Mouse (Mus musculus): ENCODE measurements around the gene Fam19a5. TPM values are rescaled to one million over a fixed set of nuclear protein-coding genes. Genes with fewer than 3 reads are reported as not detected.

Gene Fam19a5
- polyA plus RNA-seq, 1 experiment, result 69.0 TPM

- TF ChIP-seq CTCF (IDR thresholded peaks at IDR 0.05; ENCODE audit: borderline replicate concordance, extremely low read depth, insufficient read depth, insufficient read length), result no peak
- TF ChIP-seq POLR2A (IDR thresholded peaks at IDR 0.05; ENCODE audit: borderline replicate concordance, extremely low read depth, insufficient read depth, insufficient read length, poor library complexity, severe bottlenecking), result no peak
These were observed 53.0 kb downstream of the Fam19a5 start for GRCm38 (mm10) chr15:87597149-87597548.

GRCm38 (mm10) chr15:87597766-87598165 lies 53.7 kb downstream of the Fam19a5 start:
- no peak for DNase-seq (ENCODE audit: low read depth)
- TF ChIP-seq POLR2A (IDR thresholded peaks at IDR 0.05; ENCODE audit: borderline replicate concordance, extremely low read depth, insufficient read depth, insufficient read length, poor library complexity, severe bottlenecking) (no peak), CTCF (IDR thresholded peaks at IDR 0.05; ENCODE audit: borderline replicate concordance, extremely low read depth, insufficient read depth, insufficient read length) (no peak)

More at GRCm38 (mm10) chr15:87597149-87597548, 53.0 kb downstream of the Fam19a5 start:
- peak; percentile 63 for DNase-seq (ENCODE audit: low read depth)

GRCm38 (mm10) chr15:87598636-87599035 lies 54.5 kb downstream of the Fam19a5 start:
- no peak for TF ChIP-seq CTCF (IDR thresholded peaks at IDR 0.05; ENCODE audit: borderline replicate concordance, extremely low read depth, insufficient read depth, insufficient read length)
- DNase-seq (ENCODE audit: low read depth), result no peak

GRCm38 (mm10) chr15:87603316-87603715 lies 59.2 kb downstream of the Fam19a5 start:
- no peak for TF ChIP-seq CTCF (IDR thresholded peaks at IDR 0.05; ENCODE audit: borderline replicate concordance, extremely low read depth, insufficient read depth, insufficient read length)
- TF ChIP-seq POLR2A (IDR thresholded peaks at IDR 0.05; ENCODE audit: borderline replicate concordance, extremely low read depth, insufficient read depth, insufficient read length, poor library complexity, severe bottlenecking), result no peak
- DNase-seq (ENCODE audit: low read depth), result no peak

GRCm38 (mm10) chr15:87605504-87606280 lies 61.6 kb downstream of the Fam19a5 start:
- TF ChIP-seq POLR2A (IDR thresholded peaks at IDR 0.05; ENCODE audit: borderline replicate concordance, extremely low read depth, insufficient read depth, insufficient read length, poor library complexity, severe bottlenecking) (no peak), CTCF (IDR thresholded peaks at IDR 0.05; ENCODE audit: borderline replicate concordance, extremely low read depth, insufficient read depth, insufficient read length) (no peak)
- DNase-seq (ENCODE audit: low read depth), result peak; percentile 49

- TF ChIP-seq POLR2A (IDR thresholded peaks at IDR 0.05; ENCODE audit: borderline replicate concordance, extremely low read depth, insufficient read depth, insufficient read length, poor library complexity, severe bottlenecking), result no peak
- no peak for TF ChIP-seq CTCF (IDR thresholded peaks at IDR 0.05; ENCODE audit: borderline replicate concordance, extremely low read depth, insufficient read depth, insufficient read length)
- DNase-seq (ENCODE audit: low read depth), result no peak
These were observed 62.6 kb downstream of the Fam19a5 start for GRCm38 (mm10) chr15:87606702-87607101.

GRCm38 (mm10) chr15:87609236-87609635 lies 65.1 kb downstream of the Fam19a5 start:
- DNase-seq (ENCODE audit: low read depth), result no peak

GRCm38 (mm10) chr15:87623966-87624609 lies 80.0 kb downstream of the Fam19a5 start:
- TF ChIP-seq POLR2A (IDR thresholded peaks at IDR 0.05; ENCODE audit: borderline replicate concordance, extremely low read depth, insufficient read depth, insufficient read length, poor library complexity, severe bottlenecking) (no peak), CTCF (IDR thresholded peaks at IDR 0.05; ENCODE audit: borderline replicate concordance, extremely low read depth, insufficient read depth, insufficient read length) (peak; percentile 86)
- peak; percentile 95 for DNase-seq (ENCODE audit: low read depth)

More at GRCm38 (mm10) chr15:87609236-87609635, 65.1 kb downstream of the Fam19a5 start:
- TF ChIP-seq CTCF (IDR thresholded peaks at IDR 0.05; ENCODE audit: borderline replicate concordance, extremely low read depth, insufficient read depth, insufficient read length) (no peak), POLR2A (IDR thresholded peaks at IDR 0.05; ENCODE audit: borderline replicate concordance, extremely low read depth, insufficient read depth, insufficient read length, poor library complexity, severe bottlenecking) (no peak)

GRCm38 (mm10) chr15:87624610-87625091 lies 80.6 kb downstream of the Fam19a5 start:
- DNase-seq (ENCODE audit: low read depth), result peak; percentile 45
- TF ChIP-seq CTCF (IDR thresholded peaks at IDR 0.05; ENCODE audit: borderline replicate concordance, extremely low read depth, insufficient read depth, insufficient read length) (no peak), POLR2A (IDR thresholded peaks at IDR 0.05; ENCODE audit: borderline replicate concordance, extremely low read depth, insufficient read depth, insufficient read length, poor library complexity, severe bottlenecking) (no peak)

- TF ChIP-seq POLR2A (IDR thresholded peaks at IDR 0.05; ENCODE audit: borderline replicate concordance, extremely low read depth, insufficient read depth, insufficient read length, poor library complexity, severe bottlenecking) (no peak), CTCF (IDR thresholded peaks at IDR 0.05; ENCODE audit: borderline replicate concordance, extremely low read depth, insufficient read depth, insufficient read length) (peak; percentile 97)
- peak; percentile 96 for DNase-seq (ENCODE audit: low read depth)
These were observed 81.3 kb downstream of the Fam19a5 start for GRCm38 (mm10) chr15:87625236-87626023.

GRCm38 (mm10) chr15:87635272-87635671 lies 91.2 kb downstream of the Fam19a5 start:
- no peak for DNase-seq (ENCODE audit: low read depth)
- no peak for TF ChIP-seq POLR2A (IDR thresholded peaks at IDR 0.05; ENCODE audit: borderline replicate concordance, extremely low read depth, insufficient read depth, insufficient read length, poor library complexity, severe bottlenecking)
- no peak for TF ChIP-seq CTCF (IDR thresholded peaks at IDR 0.05; ENCODE audit: borderline replicate concordance, extremely low read depth, insufficient read depth, insufficient read length)
